Mouse (Mus musculus) small intestine, adult 2 months (tissue): ENCODE measurements at regions not wholly inside any gene's neighbourhood (a gene's known extent, or its start where the extent isn't known, plus 50 kb on each side); places are given as distances from the start of the nearest gene placed in this dataset.

ENCODE experiments used
- H3K27ac ChIP-seq: fragments of 200-500 bp; 2 replicates; pipeline ENCODE4 v1.5.1; 2012; ENCODE audit warnings: low read depth, low read length, control low read depth, inconsistent platforms; ENCODE audit not compliant: insufficient read depth
- H3K27me3 ChIP-seq: fragments of 200-500 bp; 2 replicates; pipeline ENCODE4 v1.6.1; 2012; ENCODE audit warnings: mild to moderate bottlenecking, moderate library complexity, low read length, inconsistent platforms; ENCODE audit not compliant: control insufficient read depth, insufficient read depth
- H3K36me3 ChIP-seq: fragments of 200-500 bp; 2 replicates; pipeline ENCODE4 v1.6.1; 2012; ENCODE audit warnings: mild to moderate bottlenecking, low read length, control low read depth, inconsistent platforms; ENCODE audit not compliant: control insufficient read depth, insufficient read depth
- H3K4me1 ChIP-seq: fragments of 200-500 bp; 2 replicates; pipeline ENCODE4 v1.6.1; 2012; ENCODE audit warnings: low read length, inconsistent platforms, mixed read lengths; ENCODE audit not compliant: control insufficient read depth, insufficient read depth, insufficient read length
- H3K4me3 ChIP-seq: fragments of 200-500 bp; 2 replicates; pipeline ENCODE4 v1.5.1; 2012; ENCODE audit warnings: low read depth, mild to moderate bottlenecking, control low read depth, inconsistent platforms, low read length, moderate library complexity
- CTCF ChIP-seq: fragments of 200-500 bp; IDR thresholded peaks from 2 replicates; pipeline ENCODE4 v1.5.1; 2012; ENCODE audit warnings: low read depth, mild to moderate bottlenecking, control low read depth, inconsistent platforms, low read length, moderate library complexity, mixed read lengths; ENCODE audit not compliant: insufficient replicate concordance, insufficient read length; ENCODE audit errors: extremely low read depth
- POLR2A ChIP-seq: fragments of 200-500 bp; IDR thresholded peaks from 2 replicates; pipeline ENCODE4 v1.6.1; 2012; ENCODE audit warnings: low read depth, mild to moderate bottlenecking, control low read depth, inconsistent platforms, low read length, moderate library complexity
- WGBS: fragments of 180-500 bp; shearing (Covaris S2); methylation state at CpG from one replicate; pipeline ENCODE4 v1.1.7; 2018; 5-methylcytosine and 5-hydroxymethylcytosine counted together

DNA sequence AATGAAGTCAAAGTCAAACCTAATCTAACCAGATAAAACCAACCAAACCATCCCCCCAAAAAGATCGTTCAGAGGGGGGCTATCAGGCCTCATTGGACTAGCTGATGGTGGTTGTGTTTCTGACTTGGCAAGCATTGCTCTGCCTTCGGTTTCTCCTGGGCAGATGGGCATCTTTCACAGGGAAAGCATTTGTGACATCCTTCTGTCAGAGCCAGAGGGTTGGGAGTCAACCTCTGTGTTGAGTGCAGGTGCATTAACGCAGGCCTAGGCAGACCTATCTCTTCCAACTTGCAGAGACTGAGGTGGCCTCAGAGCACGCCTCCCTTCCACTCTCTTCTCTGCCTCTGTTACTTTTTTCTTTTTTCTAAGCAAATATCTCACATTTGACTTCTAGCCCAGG is 178.5 kb upstream of the N4bp1 start:
- no peaks in the 10 kb centered on the region for H3K4me1 ChIP-seq
- WGBS = 79% methylated on average over 4 of the region's 4 CpGs
- no peaks in the 10 kb centered on the region for H3K36me3 ChIP-seq
- no peaks in the 10 kb centered on the region for H3K27me3 ChIP-seq
- H3K27ac ChIP-seq = no peak overlapping the region
- no peak for TF ChIP-seq CTCF
- H3K4me3 ChIP-seq = no peak overlapping the region

DNA sequence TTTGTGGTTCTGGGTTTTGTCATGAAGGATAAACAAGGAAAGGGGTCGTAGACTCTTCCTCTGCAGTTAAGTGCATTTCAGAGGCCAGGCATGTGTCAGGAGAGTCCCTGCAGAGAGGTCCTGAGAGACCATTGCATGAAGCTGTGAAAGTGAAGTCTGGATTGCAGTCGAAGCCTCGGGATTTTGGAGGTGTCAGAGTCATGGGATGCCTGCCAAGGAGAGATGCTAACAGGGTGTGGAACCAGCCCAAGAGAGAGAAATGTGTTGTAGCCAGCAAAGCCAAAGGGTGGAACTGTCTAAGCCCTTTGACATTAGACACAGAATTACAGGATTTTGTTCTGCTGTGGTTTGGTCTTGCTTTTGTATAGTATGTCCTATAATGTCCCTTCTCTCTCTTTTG is 164.7 kb upstream of the N4bp1 start:
- Histone ChIP-seq H3K36me3 (no peaks in the 10 kb centered on the region), H3K4me3 (no peak overlapping the region), H3K4me1 (no peaks in the 10 kb centered on the region), H3K27ac (no peak overlapping the region), H3K27me3 (no peaks in the 10 kb centered on the region)
- WGBS = 44% methylated on average over 3 of the region's 3 CpGs
- TF ChIP-seq POLR2A = no peak
- no peak for TF ChIP-seq CTCF

DNA sequence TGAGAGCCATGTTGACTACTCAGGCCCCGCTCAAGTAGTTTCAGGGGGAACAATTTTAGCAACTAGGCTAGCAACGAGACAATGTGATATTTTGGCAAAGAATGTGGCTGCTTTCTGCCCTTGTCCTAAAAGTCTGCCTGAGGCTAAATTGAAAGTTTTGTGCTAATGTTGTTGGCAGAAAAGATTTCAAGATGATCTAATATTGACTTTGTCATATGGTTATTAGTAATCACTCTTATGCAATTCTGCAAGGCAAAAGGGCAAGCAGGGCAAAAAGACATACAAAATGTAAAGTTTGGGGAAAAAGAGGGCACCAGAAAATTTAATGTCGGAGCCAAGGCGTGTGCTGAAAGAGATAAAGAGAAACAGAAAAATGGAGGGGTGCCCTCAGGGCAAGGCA is 164.1 kb upstream of the N4bp1 start:
- no peak for TF ChIP-seq POLR2A
- no peak for TF ChIP-seq CTCF
- H3K27ac ChIP-seq = no peak overlapping the region
- 82% methylated on average over 4 of the region's 4 CpGs for WGBS
- no peak overlapping the region for H3K4me3 ChIP-seq
- no peaks in the 10 kb centered on the region for H3K27me3 ChIP-seq
- no peaks in the 10 kb centered on the region for H3K4me1 ChIP-seq
- H3K36me3 ChIP-seq = no peaks in the 10 kb centered on the region

DNA sequence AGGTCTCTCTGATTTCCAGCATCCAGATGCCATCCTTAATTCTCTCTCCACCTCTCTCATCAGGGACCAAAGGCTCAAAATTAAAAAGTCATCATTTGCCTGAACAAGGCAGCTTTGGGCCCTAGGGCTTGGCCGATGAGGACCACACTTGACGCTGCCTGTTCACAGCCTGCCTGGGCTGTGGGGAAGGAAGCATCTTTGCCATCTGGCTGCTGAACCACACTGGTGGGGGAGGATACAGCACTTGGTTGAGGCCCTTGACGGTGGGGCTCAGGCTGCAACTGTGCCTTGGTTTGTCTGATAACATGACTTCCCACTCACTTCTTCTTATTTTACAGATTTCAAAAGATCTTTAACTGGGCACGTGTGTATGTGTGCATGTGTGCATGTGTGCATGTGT is 161.5 kb upstream of the N4bp1 start:
- H3K4me3 ChIP-seq = no peak overlapping the region
- WGBS = 78% methylated on average over 4 of the region's 4 CpGs
- H3K27ac ChIP-seq = no peak overlapping the region
- H3K4me1 ChIP-seq = no peaks in the 10 kb centered on the region
- no peaks in the 10 kb centered on the region for H3K36me3 ChIP-seq
- no peaks in the 10 kb centered on the region for H3K27me3 ChIP-seq
- no peak for TF ChIP-seq POLR2A
- no peak for TF ChIP-seq CTCF

DNA sequence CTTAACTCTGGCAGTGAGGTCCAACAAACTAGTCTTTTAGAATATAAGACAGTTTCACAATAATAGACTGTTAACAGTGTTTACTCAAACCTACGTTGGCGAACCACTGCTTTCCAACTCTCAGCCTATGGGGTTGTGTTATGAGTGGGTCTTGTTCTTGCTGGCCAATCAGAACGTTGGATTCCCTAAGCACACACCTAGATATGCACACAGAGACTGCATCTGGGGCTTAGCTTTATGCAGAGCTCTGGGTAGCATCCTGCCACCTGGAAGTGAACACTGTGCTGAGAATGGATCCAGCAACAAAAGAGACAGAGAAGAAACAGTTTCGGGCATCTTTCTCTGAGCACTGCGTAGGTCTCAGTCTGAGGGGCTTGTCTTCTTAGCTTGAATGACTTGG is 158.0 kb upstream of the N4bp1 start:
- peaks cover 7% of the 10 kb centered on the region for H3K27me3 ChIP-seq
- TF ChIP-seq CTCF (no peak), POLR2A (no peak)
- no peak overlapping the region for H3K4me3 ChIP-seq
- WGBS = 66% methylated on average over 5 of the region's 5 CpGs
- H3K36me3 ChIP-seq = no peaks in the 10 kb centered on the region
- H3K27ac ChIP-seq = no peak overlapping the region
- H3K4me1 ChIP-seq = peaks cover 2% of the 10 kb centered on the region; the same call in 1 of the 2 replicates

DNA sequence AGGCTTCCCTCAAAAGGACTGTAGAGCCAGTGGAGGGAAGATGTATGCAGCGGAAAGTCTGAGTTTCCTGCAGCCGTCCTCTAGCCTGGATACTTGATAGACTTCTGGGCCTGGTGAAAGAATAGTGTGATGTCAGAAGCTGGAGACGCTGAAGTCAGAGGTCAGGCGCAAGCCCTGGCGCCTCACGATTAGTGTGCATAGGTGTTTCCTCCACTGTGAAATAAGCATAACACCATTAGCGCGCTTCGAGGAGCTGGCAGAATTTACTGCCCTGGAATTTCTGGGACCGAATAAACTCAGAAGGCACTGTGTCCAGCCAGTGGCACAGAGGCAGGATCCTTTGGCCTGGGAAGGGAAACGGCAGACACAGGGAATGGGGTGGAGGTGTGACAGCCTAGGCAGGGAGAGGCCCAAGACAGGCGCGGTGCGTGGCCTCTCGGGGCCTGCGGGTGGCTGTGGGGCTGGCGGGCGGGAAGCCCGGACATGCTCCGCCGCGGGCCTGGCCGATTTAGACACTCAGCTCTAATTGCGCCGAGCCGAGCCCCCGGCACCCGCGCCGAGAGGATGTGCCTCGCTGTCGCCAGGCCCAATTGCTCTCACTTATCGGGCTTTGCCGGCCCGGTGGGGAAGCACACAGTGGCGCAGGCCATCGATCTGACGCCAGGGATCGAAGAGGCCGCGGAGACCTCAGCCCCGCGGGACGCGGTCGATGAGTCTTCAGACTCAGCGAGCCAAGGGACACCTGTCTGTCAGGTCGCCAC is 152.7 kb upstream of the N4bp1 start:
- WGBS = 7% methylated on average over 46 of the region's 48 CpGs

DNA sequence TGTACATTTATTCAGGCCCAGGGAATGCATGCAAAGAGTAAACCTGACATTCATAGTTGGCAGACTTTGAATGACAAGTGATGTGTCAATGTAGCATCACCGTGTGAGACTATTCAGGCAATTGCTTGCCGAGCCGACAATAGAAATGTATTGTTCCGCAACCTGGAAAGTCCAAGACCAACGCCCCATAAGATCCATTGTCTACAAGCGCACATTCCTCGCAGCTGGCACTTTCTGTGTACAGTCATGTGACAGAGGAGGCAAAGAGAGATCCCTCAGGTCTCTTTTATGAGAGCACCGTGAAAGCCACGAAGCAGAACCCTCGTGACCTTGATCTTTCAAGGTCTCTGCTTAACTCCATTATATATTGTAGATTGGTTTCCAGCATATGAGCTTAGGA is 150.9 kb upstream of the N4bp1 start:
- Histone ChIP-seq H3K36me3 (no peaks in the 10 kb centered on the region), H3K27ac (no peak overlapping the region), H3K4me1 (peaks cover 3% of the 10 kb centered on the region; the same call in 1 of the 2 replicates), H3K27me3 (peaks cover 10% of the 10 kb centered on the region), H3K4me3 (no peak overlapping the region)
- 86% methylated on average over 10 of the region's 10 CpGs for WGBS
- no peak for TF ChIP-seq POLR2A
- no peak for TF ChIP-seq CTCF

More for the DNA sequence above, 152.7 kb upstream of the N4bp1 start:
- peaks cover 3% of the 10 kb centered on the region; the same call in 1 of the 2 replicates for H3K4me1 ChIP-seq
- H3K27me3 ChIP-seq = peaks cover 10% of the 10 kb centered on the region
- H3K4me3 ChIP-seq = no peak overlapping the region
- no peak overlapping the region for H3K27ac ChIP-seq
- TF ChIP-seq CTCF (no peak), POLR2A (no peak)
- no peaks in the 10 kb centered on the region for H3K36me3 ChIP-seq
